Mouse (Mus musculus) fat pad, adult 2 months (tissue): ENCODE data around the gene Fmc1.
"Not testable (repeated sequence)": the region's sequence is repeated elsewhere in the genome, so short reads cannot be mapped to it uniquely, and the experiment has no call there.

Experiments used
- DNase-seq: peaks from one replicate; pipeline ENCODE4 v3.0.0-alpha.2; 2011; ENCODE audit warnings: low read depth, low spot score; ENCODE audit errors: extremely low read depth

The Fmc1 gene

GRCm38 (mm10) chr6:38533428-38534405 is at the start of gene Fmc1:
TSS of gene Fmc1 (plus strand) at chr6:38533502.
- peak; percentile 97 for DNase-seq

- DNase-seq, result no peak
Observed at GRCm38 (mm10) chr6:38492550-38492949, 40.8 kb upstream of the Fmc1 start.

DNA sequence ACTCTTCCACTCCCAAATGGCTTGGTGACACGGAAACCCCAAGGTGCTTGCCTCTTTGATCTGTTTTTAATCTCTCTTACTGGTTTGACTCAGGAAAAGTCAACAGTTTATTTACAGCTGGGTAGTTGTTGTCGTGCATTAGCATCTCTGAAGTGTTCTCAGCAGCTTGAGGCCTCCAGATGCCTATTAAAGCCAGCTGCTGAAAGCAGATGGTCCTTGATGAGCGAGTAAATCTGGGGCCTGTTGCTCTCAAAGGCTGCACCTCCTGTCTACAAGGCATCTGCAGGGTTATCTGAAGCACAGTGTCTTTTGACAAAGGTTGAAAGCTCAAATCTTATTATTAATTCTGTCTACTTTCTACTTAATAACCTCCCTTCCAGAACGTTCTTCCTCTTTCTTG is 37.7 kb upstream of the Fmc1 start:
- no peak for DNase-seq

- no peak for DNase-seq
Observed at GRCm38 (mm10) chr6:38512096-38512495, 21.2 kb upstream of the Fmc1 start.

DNA sequence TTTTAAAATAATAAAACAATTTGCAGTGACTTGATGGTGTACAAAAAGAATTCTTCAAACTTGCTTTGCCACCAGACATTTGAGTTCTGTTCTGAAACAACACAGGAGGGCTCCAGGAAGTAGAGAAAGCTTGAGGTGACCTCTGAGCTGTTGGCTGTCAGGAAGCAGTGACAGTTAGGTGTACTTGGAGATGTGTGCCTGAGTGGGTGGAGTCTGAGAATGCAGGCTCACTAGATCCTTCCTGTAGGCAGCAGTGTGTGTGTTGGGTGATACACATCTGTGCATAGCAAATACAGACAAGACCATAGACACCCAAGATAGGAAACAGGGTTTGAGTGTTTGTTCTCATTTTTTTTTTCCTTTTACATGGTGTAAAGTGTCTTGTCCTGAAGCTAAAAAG is 20.5 kb upstream of the Fmc1 start:
- DNase-seq, result no peak

- DNase-seq, result no peak
Observed at GRCm38 (mm10) chr6:38515201-38515600, 18.1 kb upstream of the Fmc1 start.

- no peak for DNase-seq
Observed at GRCm38 (mm10) chr6:38523851-38524250, 9.5 kb upstream of the Fmc1 start.

DNA sequence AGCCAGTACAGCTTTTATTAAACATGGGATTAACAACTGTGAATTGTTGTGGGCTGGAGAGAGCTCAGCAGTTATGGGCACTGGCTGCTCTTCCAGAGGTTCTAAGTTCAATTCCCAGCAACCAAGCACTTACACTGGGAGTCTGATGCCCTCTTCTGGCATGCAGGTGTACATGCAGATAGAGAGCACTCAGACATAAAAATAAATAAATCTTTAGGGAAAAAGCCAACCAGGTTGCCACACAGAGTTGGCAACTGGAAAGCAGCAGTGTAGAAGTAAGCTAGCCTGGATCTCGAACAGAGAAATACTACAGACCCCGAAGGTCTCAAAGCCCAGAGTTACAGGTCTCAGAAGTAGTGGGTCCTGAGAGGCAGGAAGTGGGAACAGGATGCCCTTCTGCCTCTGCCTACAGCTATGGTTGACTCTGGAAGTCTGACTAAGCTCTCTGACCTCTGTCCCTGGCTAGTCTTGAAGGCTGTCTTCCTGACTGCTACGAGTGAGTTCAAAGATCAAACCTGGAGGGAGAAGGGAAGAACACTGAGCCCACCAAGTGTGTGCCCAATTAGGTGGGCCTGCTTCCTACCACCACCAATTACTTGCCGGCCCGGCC is 2.0 kb upstream of the Fmc1 start:
- no peak for DNase-seq

GRCm38 (mm10) chr6:38532500-38533420 is 542 bp upstream of the Fmc1 start:
- no peak for DNase-seq

- DNase-seq, result no peak
Observed at GRCm38 (mm10) chr6:38534640-38535365, 1.5 kb downstream of the Fmc1 start.

- DNase-seq, result no peak
Observed at GRCm38 (mm10) chr6:38535366-38535690, 2.0 kb downstream of the Fmc1 start.

DNA sequence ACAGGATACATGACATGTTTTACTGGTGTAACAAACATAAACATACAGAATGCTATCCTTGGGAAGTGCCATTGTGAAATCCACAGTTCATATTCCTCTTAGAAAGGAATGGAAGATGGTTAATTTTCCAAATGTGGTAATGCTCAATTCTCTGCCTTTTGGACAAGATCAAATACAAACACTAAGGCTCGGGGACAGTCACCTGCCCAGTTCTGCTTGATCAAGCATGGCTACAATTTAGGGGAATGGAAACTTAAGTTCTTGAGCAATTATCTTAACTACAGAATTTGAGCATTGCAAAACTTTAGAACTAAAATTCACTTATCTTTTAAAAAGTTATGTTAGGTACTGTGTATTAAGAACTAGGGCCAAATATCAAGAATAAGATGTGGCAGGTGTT is 2.5 kb downstream of the Fmc1 start:
- DNase-seq, result no peak

DNA sequence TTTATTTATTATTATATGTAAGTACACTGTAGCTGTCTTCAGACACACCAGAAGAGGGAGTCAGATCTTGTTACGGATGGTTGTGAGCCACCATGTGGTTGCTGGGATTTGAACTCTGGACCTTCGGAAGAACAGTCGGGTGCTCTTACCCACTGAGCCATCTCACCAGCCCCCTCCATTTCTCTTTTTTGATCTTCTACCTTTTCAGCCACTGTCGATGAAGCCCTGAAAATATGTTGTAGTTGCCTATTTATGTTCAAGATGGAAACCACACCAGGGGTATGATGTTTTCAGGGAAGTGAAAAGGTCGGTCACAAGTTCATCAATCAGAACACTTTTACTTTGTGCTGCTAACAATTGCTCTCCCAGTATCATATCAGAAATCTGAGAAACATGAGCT is 10.8 kb downstream of the Fmc1 start:
- not testable (repeated sequence) for DNase-seq

- not testable (repeated sequence) for DNase-seq
Observed at GRCm38 (mm10) chr6:38547005-38547404, 13.7 kb downstream of the Fmc1 start.

- DNase-seq, result no peak
Observed at GRCm38 (mm10) chr6:38547707-38548106, 14.4 kb downstream of the Fmc1 start.

- not testable (repeated sequence) for DNase-seq
Observed at GRCm38 (mm10) chr6:38548595-38548994, 15.3 kb downstream of the Fmc1 start.

- not testable (repeated sequence) for DNase-seq
Observed at GRCm38 (mm10) chr6:38549840-38550239, 16.5 kb downstream of the Fmc1 start.

DNA sequence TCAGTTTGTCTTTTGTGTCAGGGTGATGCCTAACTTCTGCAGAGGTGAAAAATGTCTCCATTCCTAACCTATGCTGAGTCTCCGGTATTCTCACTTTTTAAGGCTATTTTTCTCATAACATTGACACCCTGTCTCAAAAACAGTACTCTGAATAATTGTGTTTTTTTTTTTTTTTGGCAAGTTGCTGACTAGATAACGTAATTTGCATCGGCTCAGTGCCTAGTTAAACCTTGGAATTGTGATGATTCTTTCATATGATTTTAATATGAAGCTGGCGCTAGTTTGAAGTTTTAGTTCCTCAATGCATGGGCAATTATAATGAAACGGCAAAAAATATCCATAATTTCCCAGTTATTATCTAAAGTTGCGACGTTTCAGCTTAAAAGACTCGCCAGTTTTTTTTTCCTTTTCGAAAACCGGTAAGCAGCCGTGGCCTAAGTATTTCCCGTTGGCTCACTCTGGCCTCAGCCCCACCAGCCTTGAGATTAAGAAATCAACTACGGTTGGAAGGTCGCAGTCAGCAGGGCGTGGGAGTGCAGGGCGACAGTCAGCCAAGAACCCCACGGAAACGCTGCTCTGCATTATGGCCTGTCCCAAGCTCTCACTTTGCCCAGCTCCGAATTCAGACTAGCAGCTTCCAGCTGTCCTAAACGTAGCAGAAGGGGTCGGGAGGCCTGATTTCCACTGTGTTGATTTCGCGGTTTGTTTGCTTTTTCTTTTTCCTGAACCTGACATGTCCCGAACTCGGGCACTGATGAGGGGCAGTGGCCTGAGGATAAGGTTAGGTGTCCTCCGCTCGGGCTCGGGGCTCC is 17.2 kb downstream of the Fmc1 start:
- DNase-seq, result no peak

DNA sequence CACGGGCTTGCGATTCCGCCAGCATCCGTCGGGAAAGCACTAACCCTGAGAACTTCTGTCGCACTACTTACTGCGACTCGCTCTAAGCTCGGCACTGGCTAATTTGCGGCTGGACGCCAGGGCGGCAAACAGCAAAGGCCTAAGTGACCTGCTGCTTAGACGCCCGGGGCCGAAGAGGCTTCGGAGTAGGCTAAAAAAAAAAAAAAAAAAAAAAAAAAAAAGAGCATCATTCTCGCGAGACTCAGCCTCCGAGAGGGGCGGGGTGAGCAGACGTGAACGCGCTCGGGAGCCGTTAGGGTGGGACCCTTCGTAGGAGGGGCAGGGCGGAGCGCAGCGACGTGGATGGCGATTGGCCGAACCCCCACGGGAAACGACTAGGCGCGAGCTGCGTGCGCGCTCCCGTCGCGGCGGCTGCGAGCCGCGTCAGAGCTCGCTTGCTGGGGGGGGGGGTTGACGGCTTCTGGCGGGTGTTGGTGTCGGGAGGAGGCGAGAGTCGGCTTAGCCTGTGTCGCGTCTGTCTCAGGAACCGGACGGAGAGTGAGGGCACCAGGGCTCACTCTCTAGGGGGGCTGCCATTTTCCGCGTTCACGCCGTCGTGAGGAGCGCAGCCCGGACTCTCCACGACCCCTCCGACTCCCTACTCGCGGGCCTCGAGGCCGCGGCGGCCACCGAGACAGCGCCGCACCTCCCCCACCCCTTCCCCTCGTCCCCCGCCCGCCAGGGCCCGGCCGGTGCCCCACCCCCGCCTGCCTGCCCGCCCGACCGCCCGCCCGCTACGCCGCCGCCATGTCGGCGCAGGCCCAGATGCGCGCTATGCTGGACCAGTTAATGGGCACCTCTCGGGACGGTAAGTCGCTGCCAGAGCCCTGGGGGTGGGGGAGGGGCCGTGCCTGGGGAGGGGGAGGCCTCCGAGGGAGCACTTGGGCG is 18.0 kb downstream of the Fmc1 start, which contains the start of gene Luc7l2:
TSS of gene Luc7l2 (plus strand) at position 273 of the 927 bp plus-strand sequence.
- DNase-seq, result peak; percentile 71
